Mouse (Mus musculus) heart, embryonic 13.5 days (tissue): Measurements from ENCODE around the gene Fads6. TPM values are rescaled to one million over a fixed set of nuclear protein-coding genes. Genes with fewer than 3 reads are reported as not detected.

Experiments
- ATAC-seq: fragments of 200-750 bp; cut with Nextera tagmentation; 2 replicates; pipeline ENCODE4 v1.8.0; 2017; ENCODE audit warnings: moderate TSS enrichment; ENCODE audit not compliant: insufficient number of reproducible peaks, low FRiP score, low TSS enrichment; ENCODE audit errors: extremely low read depth
- H3K27ac ChIP-seq: fragments of 300-500 bp; sonication (generic); replicated peaks from 2 replicates; pipeline ENCODE4 v1.5.1; 2015; ENCODE audit warnings: moderate library complexity, mild to moderate bottlenecking, inconsistent platforms
- H3K27me3 ChIP-seq: fragments of 300-500 bp; sonication (generic); replicated peaks from 2 replicates; pipeline ENCODE4 v1.6.1; 2015; ENCODE audit warnings: mild to moderate bottlenecking, inconsistent platforms
- H3K36me3 ChIP-seq: fragments of 300-500 bp; sonication (generic); 2 replicates; pipeline ENCODE4 v1.6.1; 2015; ENCODE audit warnings: mild to moderate bottlenecking, inconsistent platforms
- H3K4me1 ChIP-seq: fragments of 300-500 bp; sonication (generic); 2 replicates; pipeline ENCODE4 v1.6.1; 2015; ENCODE audit warnings: inconsistent platforms
- H3K4me2 ChIP-seq: fragments of 300-500 bp; sonication (generic); 2 replicates; pipeline ENCODE4 v1.6.1; 2015; ENCODE audit warnings: inconsistent platforms, mild to moderate bottlenecking, moderate library complexity
- H3K4me3 ChIP-seq: fragments of 300-500 bp; sonication (generic); 2 replicates; pipeline ENCODE4 v1.5.1; 2015; ENCODE audit warnings: moderate library complexity, mild to moderate bottlenecking, inconsistent platforms
- H3K9ac ChIP-seq: fragments of 300-500 bp; sonication (generic); 2 replicates; pipeline ENCODE4 v1.6.1; 2015; ENCODE audit warnings: inconsistent platforms, mild to moderate bottlenecking, moderate library complexity
- H3K9me3 ChIP-seq: fragments of 300-500 bp; sonication (generic); 2 replicates; pipeline ENCODE4 v1.6.1; 2016; ENCODE audit warnings: inconsistent platforms
- WGBS: fragments of 180-500 bp; shearing (Covaris S2); methylation state at CpG from one replicate; pipeline ENCODE4 v1.1.7; 2015; ENCODE audit warnings: mixed read lengths; 5-methylcytosine and 5-hydroxymethylcytosine counted together
- polyA plus RNA-seq: library from polyadenylated mRNA; unstranded; fragments of >200 nt; fragmentation: Nextera tagmentation; extraction: Ambion mirVana; gene quantifications from 2 replicates; pipeline ENCODE4 v1.2.1, GENCODE M21; 2015

Gene Fads6
- polyA plus RNA-seq, 1 experiment from 2014 or later: 0.74 TPM

DNA sequence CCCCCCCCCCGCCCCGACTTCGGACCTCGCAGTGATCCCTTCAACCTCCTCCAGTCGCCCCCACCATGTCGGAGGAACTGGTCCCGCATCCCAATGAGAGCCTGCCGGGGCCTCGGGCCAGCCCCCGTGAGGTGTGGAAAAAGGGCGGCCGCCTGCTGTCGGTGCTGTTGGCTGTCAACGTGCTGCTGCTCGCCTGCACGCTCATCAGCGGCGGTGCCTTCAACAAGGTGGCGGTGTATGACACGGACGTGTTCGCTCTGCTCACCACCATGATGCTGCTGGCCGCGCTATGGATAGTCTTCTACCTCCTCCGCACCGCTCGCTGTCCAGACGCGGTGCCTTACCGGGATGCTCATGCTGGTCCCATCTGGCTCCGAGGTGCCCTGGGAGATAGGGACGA, 25.9 kb upstream of the Fads6 start:
- peaks cover 97% of the 10 kb centered on the region for H3K27me3 ChIP-seq
- no peak for ATAC-seq
- H3K4me1 ChIP-seq: peaks cover 17% of the 10 kb centered on the region
- no peak overlapping the region for H3K27ac ChIP-seq
- no peak overlapping the region for H3K9ac ChIP-seq
- 15% methylated on average over 32 of the region's 32 CpGs for WGBS
- H3K4me3 ChIP-seq: no peak overlapping the region
- H3K9me3 ChIP-seq: no peaks in the 10 kb centered on the region
- no peak overlapping the region for H3K4me2 ChIP-seq
- no peaks in the 10 kb centered on the region for H3K36me3 ChIP-seq

DNA sequence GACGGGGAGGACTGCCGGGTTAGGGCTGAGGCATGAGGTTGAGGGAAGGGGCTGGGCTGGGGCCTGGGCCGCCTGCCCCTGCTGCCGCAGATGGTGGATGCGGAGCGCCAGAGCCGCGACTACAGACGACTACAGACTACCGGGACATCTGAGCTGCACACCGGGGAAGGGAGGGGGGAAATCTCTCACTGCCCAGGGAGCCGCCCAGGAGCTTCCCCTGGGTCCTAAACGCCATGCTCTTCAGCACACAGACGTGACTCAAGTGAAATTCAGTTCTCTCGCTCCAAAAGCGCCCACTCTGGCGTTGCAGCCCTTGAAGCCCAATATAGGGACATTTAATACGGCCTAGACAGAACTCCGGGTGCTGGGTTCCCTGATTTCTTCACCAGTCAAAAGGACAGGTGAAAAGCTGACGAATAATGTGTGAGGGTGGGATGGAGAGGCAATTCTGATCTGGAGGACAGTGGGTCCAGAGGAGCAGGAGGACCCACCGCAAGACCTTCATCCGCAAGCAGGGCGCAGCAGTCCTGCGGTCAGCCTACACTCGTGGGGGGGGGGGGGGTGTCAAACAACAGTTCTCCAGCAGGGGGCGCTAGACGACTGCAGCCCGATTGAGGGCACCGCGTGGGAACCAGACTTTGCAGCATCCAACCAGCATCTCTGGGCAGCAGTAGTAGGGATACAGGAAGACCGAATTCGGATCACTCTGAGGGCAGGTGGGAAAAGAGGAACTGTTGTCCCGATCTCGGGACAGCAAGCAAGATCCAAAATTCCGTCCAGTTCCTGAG, 24.6 kb upstream of the Fads6 start, which contains the start of gene Ush1g:
Gene Ush1g (minus strand): TSS at position 136 of the 788 bp plus-strand sequence.
- H3K4me3 ChIP-seq: peak within 1 kb of the TSS; percentile 32

GRCm38 (mm10) chr11:115319704-115320383, 22.4 kb upstream of the Fads6 start:
- no peaks in the 10 kb centered on the region for H3K9me3 ChIP-seq
- no peak overlapping the region for H3K9ac ChIP-seq
- peaks cover 100% of the 10 kb centered on the region for H3K27me3 ChIP-seq
- peaks cover 20% of the 10 kb centered on the region for H3K4me1 ChIP-seq
- no peak for ATAC-seq
- no peaks in the 10 kb centered on the region for H3K36me3 ChIP-seq
- 7% methylated on average over 18 of the region's 18 CpGs for WGBS
- no peak overlapping the region for H3K4me2 ChIP-seq
- no peak overlapping the region for H3K4me3 ChIP-seq
- no peak overlapping the region for H3K27ac ChIP-seq

More for the DNA sequence above, 24.6 kb upstream of the Fads6 start, which contains the start of gene Ush1g:
- 6% methylated on average over 35 of the region's 35 CpGs for WGBS
- Histone ChIP-seq H3K9ac (peak within 1 kb of the TSS; percentile 60; the same call in 1 of the 2 replicates), H3K9me3 (no peaks in the 10 kb centered on the region), H3K4me2 (peak within 1 kb of the TSS; percentile 42), H3K4me1 (peaks cover 20% of the 10 kb centered on the region), H3K27me3 (peaks cover 97% of the 10 kb centered on the region), H3K27ac (no peak within 1 kb of the TSS), H3K36me3 (no peaks in the 10 kb centered on the region)
- ATAC-seq: no peak

DNA sequence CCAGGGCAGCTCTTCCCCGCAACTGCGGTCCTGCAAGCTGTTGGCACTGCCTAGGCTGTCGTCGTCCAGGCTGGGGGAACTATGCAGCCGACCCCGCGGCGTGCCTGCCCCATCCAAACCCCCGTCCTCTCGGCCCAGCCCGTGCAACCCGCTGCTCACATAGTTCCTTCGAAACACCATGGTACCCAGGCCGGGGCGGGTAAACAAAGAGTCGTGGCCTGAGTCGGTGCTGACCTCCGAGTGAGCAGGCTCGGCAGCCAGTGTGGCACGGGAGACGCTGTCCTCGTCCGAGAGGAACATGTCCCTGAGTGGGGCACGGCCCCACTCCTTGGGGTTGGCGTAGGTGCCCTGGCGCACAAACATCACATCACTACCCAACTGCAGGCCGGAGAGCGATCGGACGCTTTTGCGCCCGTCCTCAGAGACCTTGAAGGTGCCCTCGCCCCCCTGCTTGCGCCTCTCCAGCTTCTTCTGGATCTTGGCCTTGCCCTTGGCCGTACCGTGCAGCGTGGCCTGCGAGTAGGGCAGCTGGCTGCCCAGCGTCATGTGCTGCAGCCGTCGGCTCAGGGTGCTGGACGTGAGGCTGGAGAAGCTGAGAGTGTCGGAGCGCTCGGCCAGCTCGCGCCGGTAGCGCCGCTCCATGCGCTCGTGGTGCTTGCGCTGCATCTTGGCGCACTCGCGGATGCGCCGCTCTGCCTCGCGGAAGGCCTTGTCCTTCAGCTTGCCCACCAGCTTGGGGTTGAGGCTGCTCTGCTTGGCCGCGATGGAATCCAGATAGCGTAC, 21.0 kb upstream of the Fads6 start:
- WGBS: 4% methylated on average over 63 of the region's 63 CpGs
- no peak overlapping the region; the same call in 1 of the 2 replicates for H3K9ac ChIP-seq
- H3K36me3 ChIP-seq: no peaks in the 10 kb centered on the region
- no peak for ATAC-seq
- no peak overlapping the region for H3K27ac ChIP-seq
- H3K27me3 ChIP-seq: peaks cover 100% of the 10 kb centered on the region
- H3K9me3 ChIP-seq: no peaks in the 10 kb centered on the region
- H3K4me2 ChIP-seq: peak overlapping the region; percentile 35
- H3K4me3 ChIP-seq: no peak overlapping the region
- H3K4me1 ChIP-seq: peaks cover 19% of the 10 kb centered on the region

DNA sequence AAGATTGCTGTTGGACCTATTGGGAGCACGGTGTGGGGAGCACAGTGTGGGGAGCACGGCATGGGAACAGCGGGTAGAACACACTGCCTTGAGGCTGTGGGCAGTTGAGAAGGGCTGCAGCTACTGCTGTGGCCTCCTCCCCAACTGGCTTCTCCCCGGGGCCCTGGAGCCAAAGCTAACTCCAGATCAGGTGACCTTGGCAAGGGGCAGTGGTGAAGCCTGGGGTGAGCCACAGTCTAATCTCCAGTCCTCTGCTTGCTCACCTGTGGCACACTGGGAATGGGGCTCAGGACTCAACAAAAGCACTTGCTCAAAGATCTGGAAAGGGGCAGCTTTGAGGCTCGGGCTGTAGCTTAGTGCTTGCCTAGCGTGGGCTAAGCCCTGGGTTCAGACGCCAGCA, 19.7 kb upstream of the Fads6 start:
- H3K27ac ChIP-seq: no peak overlapping the region
- no peak overlapping the region for H3K4me2 ChIP-seq
- no peak for ATAC-seq
- no peak overlapping the region for H3K4me3 ChIP-seq
- peaks cover 100% of the 10 kb centered on the region for H3K27me3 ChIP-seq
- 60% methylated on average over 7 of the region's 7 CpGs for WGBS
- peaks cover 17% of the 10 kb centered on the region for H3K4me1 ChIP-seq
- H3K9me3 ChIP-seq: no peaks in the 10 kb centered on the region
- H3K9ac ChIP-seq: no peak overlapping the region
- H3K36me3 ChIP-seq: no peaks in the 10 kb centered on the region

DNA sequence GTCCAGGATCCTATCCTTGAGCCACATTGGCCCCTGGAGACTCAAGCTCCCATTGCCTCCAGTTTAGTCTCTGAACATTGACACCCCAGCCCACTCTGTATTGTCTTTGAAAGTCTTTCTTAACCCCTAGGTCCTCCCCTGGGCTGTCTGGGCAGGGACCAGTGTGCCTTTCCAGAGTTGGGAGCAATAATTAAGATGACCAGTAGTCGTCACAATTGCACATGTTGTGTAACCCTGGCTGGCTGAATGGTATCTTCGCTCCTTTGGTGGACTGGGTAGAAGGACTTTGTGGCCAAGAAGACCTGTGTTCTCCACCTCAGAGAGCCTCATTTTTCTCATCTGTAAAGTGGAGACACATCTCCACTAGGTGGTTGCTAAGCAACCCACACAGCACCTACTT, 16.8 kb upstream of the Fads6 start:
- H3K36me3 ChIP-seq: no peaks in the 10 kb centered on the region
- WGBS: 45% methylated on average over 2 of the region's 2 CpGs
- no peak for ATAC-seq

DNA sequence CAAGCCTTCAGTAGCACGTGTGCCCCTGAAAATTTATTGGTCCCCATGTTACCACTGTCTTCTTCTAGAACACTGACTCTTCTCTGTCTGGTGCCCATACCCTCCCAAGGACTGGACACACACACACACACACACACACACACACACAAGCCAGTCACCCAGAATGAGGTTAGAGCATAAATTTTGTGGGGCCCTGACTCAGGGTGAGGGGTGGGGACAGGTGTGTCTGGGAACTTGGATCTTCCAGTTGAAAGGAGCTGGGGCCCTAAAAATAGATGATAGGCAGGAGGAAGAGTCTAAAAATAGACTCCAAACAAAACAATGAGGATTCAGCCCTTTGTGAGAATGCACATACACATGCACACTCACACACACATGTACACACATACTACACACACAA, 11.3 kb upstream of the Fads6 start:
- no peaks in the 10 kb centered on the region for H3K36me3 ChIP-seq
- 70% methylated on average over 1 of the region's 1 CpGs for WGBS
- ATAC-seq: no peak

More for the DNA sequence above, 16.8 kb upstream of the Fads6 start:
- H3K4me2 ChIP-seq: no peak overlapping the region
- H3K4me1 ChIP-seq: peaks cover 10% of the 10 kb centered on the region
- H3K27ac ChIP-seq: no peak overlapping the region
- H3K9ac ChIP-seq: no peak overlapping the region
- no peaks in the 10 kb centered on the region for H3K9me3 ChIP-seq
- H3K4me3 ChIP-seq: no peak overlapping the region
- H3K27me3 ChIP-seq: peaks cover 76% of the 10 kb centered on the region

DNA sequence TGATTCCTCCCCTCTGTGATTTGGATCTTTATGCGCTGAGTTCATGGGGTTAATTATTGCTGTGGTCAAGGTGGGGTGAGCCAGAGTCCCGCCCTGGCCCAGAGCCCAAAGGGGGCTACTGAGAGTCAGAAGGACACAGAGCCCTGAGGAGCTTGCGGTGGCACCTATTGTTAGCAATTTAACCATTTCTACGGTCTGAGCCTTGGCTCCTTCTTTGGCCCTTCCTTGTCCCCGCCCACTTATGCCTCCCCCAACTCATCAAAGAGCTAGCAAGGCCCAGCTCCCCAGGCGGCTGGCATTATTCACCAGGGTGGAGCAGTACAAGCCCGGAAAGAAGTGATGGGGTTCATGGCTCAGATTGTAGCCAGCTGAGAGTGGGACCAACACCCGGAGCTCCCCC, 9.4 kb upstream of the Fads6 start, which contains the start of gene Otop2:
Gene Otop2 (plus strand): TSS at position 301 of the 400 bp plus-strand sequence.
- H3K9me3 ChIP-seq: no peaks in the 10 kb centered on the region
- H3K36me3 ChIP-seq: no peaks in the 10 kb centered on the region
- H3K4me3 ChIP-seq: no peak within 1 kb of the TSS
- H3K27ac ChIP-seq: no peak within 1 kb of the TSS
- H3K4me1 ChIP-seq: peaks cover 19% of the 10 kb centered on the region
- H3K4me2 ChIP-seq: no peak within 1 kb of the TSS
- peaks cover 23% of the 10 kb centered on the region for H3K27me3 ChIP-seq
- 31% methylated on average over 8 of the region's 8 CpGs for WGBS
- ATAC-seq: no peak
- 0 out of 2 replicates have a peak within 1 kb of the TSS, but pooled peaks have one; percentile 47 for H3K9ac ChIP-seq

More for the DNA sequence above, 11.3 kb upstream of the Fads6 start:
- Histone ChIP-seq H3K4me1 (peaks cover 19% of the 10 kb centered on the region), H3K4me2 (no peak overlapping the region), H3K9ac (no peak overlapping the region; the same call in 1 of the 2 replicates), H3K27me3 (peaks cover 43% of the 10 kb centered on the region), H3K4me3 (no peak overlapping the region), H3K27ac (no peak overlapping the region), H3K9me3 (no peaks in the 10 kb centered on the region)

- ATAC-seq: no peak
- Histone ChIP-seq H3K4me1 (peaks cover 5% of the 10 kb centered on the region; the same call in 1 of the 2 replicates), H3K27ac (no peak overlapping the region), H3K4me3 (no peak overlapping the region), H3K27me3 (peaks cover 37% of the 10 kb centered on the region), H3K9me3 (no peaks in the 10 kb centered on the region), H3K9ac (no peak overlapping the region), H3K4me2 (no peak overlapping the region), H3K36me3 (no peaks in the 10 kb centered on the region)
- WGBS: 50% methylated on average over 8 of the region's 8 CpGs
Observed at GRCm38 (mm10) chr11:115303167-115303566, 5.7 kb upstream of the Fads6 start.

DNA sequence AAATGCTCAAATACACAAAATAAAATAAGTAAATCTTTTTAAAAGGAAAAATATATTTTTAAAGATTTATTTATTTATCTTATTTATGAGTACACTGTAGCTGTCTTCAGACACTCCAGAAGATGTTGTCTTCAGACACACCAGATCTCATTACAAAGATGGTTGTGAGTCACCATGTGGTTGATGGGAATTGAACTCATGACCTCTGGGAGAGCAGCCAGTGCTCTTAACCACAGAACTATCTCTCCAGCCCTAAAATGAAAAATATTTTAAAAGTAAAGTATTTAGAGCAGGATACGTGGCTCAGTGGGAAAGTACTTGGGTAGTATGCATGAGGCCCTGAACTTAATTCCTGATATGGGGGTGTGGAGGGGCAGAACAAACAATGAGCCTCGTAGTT, 3.9 kb upstream of the Fads6 start:
- peaks cover 16% of the 10 kb centered on the region for H3K4me1 ChIP-seq
- ATAC-seq: no peak
- 77% methylated on average over 2 of the region's 2 CpGs for WGBS
- H3K9me3 ChIP-seq: no peaks in the 10 kb centered on the region
- peaks cover 44% of the 10 kb centered on the region for H3K27me3 ChIP-seq
- H3K27ac ChIP-seq: no peak overlapping the region
- no peak overlapping the region for H3K4me3 ChIP-seq
- no peaks in the 10 kb centered on the region for H3K36me3 ChIP-seq
- no peak overlapping the region for H3K4me2 ChIP-seq
- H3K9ac ChIP-seq: no peak overlapping the region

DNA sequence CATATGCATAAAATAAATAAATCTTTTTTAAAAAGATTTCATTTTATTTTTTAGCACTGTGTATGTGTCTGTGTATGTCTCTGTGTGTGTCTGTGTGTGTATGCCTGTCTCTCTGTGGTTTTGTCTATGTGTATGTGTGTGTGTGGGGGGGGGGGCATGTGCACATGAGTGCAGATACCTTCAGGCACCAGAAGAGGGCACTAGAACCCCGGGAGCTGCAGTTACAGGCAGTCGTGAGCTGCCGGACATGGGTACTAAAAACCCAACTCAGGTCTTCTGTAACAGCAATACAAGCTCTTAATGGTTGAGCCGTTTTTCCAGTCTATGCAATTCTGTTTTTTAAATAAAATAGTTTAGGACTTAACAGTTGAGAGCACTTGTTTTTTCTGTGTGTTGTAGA, 3.3 kb upstream of the Fads6 start:
- no peak overlapping the region for H3K4me2 ChIP-seq
- H3K27me3 ChIP-seq: peaks cover 50% of the 10 kb centered on the region
- WGBS: 77% methylated on average over 4 of the region's 4 CpGs
- no peak overlapping the region for H3K4me3 ChIP-seq
- ATAC-seq: no peak
- H3K9ac ChIP-seq: no peak overlapping the region
- H3K4me1 ChIP-seq: peaks cover 12% of the 10 kb centered on the region
- no peaks in the 10 kb centered on the region for H3K36me3 ChIP-seq
- H3K27ac ChIP-seq: no peak overlapping the region
- H3K9me3 ChIP-seq: no peaks in the 10 kb centered on the region
